Mouse (Mus musculus): ENCODE data around the gene Eno4. TPM values are rescaled to one million over a fixed set of nuclear protein-coding genes. Genes with fewer than 3 reads are reported as not detected.
A peak's percentile ranks its signal among the peaks of the same experiment; 100 is the strongest.

Eno4 gene
- polyA plus RNA-seq, 1 experiment from 2014 or later: 1.7 TPM

- 94% methylated on average over 8 of the region's 8 CpGs for WGBS
- H3K9me3 ChIP-seq (ENCODE audit: control insufficient read depth, low read length): no peaks in the 10 kb centered on the region
Measured at GRCm38 (mm10) chr19:58954779-58955178, 11.6 kb downstream of the Eno4 start.

DNA sequence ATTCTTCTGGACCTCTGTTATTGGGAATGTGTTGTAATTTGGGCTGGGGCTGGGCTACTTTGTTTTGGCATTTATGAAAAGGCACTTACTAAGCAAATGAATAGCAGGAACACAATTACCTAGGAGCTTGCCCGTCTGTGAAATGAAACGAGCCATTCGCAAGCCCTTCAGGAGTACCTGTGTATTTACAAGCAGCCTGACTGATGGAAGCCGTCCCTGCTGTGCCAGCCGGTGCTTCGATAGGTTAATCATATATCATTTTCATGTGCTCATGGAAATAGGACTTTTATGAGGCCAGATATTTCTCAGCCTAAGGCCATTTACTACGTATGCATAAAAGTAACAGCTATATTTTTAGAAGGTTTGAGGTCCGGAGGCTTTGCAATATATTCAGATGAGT, 19.8 kb downstream of the Eno4 start:
- Histone ChIP-seq H3K9me3 (ENCODE audit: control insufficient read depth, low read length) (no peaks in the 10 kb centered on the region), H3K4me1 (replicated peaks; ENCODE audit: control insufficient read depth, insufficient read depth, low read length) (0 out of 2 replicates have a peak, but pooled peaks cover 2% of the 10 kb centered on the region), H3K4me3 (replicated peaks; ENCODE audit: low read length) (no peak overlapping the region), H3K27me3 (replicated peaks; ENCODE audit: control insufficient read depth, insufficient read depth, low read length) (no peaks in the 10 kb centered on the region), H3K27ac (ENCODE audit: low read length) (no peak overlapping the region), H3K9ac (replicated peaks; ENCODE audit: low read depth, low read length) (no peak overlapping the region), H3K4me2 (ENCODE audit: low read length) (no peak overlapping the region), H3K36me3 (ENCODE audit: control insufficient read depth, insufficient read depth) (no peaks in the 10 kb centered on the region)
- ATAC-seq: no peak
- 46% methylated on average over 8 of the region's 8 CpGs for WGBS

More at GRCm38 (mm10) chr19:58954779-58955178, 11.6 kb downstream of the Eno4 start:
- H3K36me3 ChIP-seq (ENCODE audit: control insufficient read depth, insufficient read depth): no peaks in the 10 kb centered on the region
- H3K4me1 ChIP-seq (replicated peaks; ENCODE audit: control insufficient read depth, insufficient read depth, low read length): peaks cover 7% of the 10 kb centered on the region
- H3K27me3 ChIP-seq (replicated peaks; ENCODE audit: control insufficient read depth, insufficient read depth, low read length): no peaks in the 10 kb centered on the region; the same call in 1 of the 2 replicates
- no peak overlapping the region for H3K4me2 ChIP-seq (ENCODE audit: low read length)
- no peak overlapping the region for H3K27ac ChIP-seq (ENCODE audit: low read length)
- H3K9ac ChIP-seq (replicated peaks; ENCODE audit: low read depth, low read length): no peak overlapping the region
- H3K4me3 ChIP-seq (replicated peaks; ENCODE audit: low read length): no peak overlapping the region
- ATAC-seq: no peak

GRCm38 (mm10) chr19:58968731-58969506, 25.7 kb downstream of the Eno4 start:
- no peaks in the 10 kb centered on the region for H3K27me3 ChIP-seq (replicated peaks; ENCODE audit: control insufficient read depth, insufficient read depth, low read length)
- 0 out of 2 replicates have a peak, but pooled peaks cover 3% of the 10 kb centered on the region for H3K36me3 ChIP-seq (ENCODE audit: control insufficient read depth, insufficient read depth)
- no peaks in the 10 kb centered on the region for H3K9me3 ChIP-seq (ENCODE audit: control insufficient read depth, low read length)
- peak overlapping the region; percentile 3 for H3K27ac ChIP-seq (ENCODE audit: low read length)
- peak; percentile 84 for ATAC-seq
- WGBS: 7% methylated on average over 15 of the region's 15 CpGs
- H3K4me3 ChIP-seq (replicated peaks; ENCODE audit: low read length): no peak overlapping the region
- no peak overlapping the region for H3K4me2 ChIP-seq (ENCODE audit: low read length)
- peaks cover 9% of the 10 kb centered on the region; the same call in 1 of the 2 replicates for H3K4me1 ChIP-seq (replicated peaks; ENCODE audit: control insufficient read depth, insufficient read depth, low read length)
- no peak overlapping the region for H3K9ac ChIP-seq (replicated peaks; ENCODE audit: low read depth, low read length)

DNA sequence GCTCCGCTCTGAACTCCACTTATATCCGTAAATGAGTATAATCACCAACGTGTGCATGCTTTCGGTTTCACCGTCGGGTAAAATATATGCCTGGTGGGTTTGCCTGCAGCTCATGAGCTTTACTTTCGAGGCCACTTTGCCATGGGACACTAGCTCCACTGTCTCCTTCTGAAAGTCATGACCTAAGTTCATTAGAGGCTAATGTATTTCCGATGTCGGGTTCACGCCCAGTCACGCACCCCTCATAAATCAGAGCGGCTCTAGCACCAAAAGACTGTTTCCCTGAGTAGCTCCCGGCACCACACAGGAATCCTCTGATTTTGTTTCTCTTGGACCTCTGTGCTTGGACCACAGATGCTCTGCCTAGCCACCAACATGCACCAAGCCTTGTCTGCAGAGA, 27.6 kb downstream of the Eno4 start:
- Histone ChIP-seq H3K4me2 (ENCODE audit: low read length) (no peak overlapping the region), H3K27ac (ENCODE audit: low read length) (no peak overlapping the region), H3K9me3 (ENCODE audit: control insufficient read depth, low read length) (no peaks in the 10 kb centered on the region), H3K9ac (replicated peaks; ENCODE audit: low read depth, low read length) (no peak overlapping the region), H3K36me3 (ENCODE audit: control insufficient read depth, insufficient read depth) (0 out of 2 replicates have a peak, but pooled peaks cover 3% of the 10 kb centered on the region), H3K4me3 (replicated peaks; ENCODE audit: low read length) (no peak overlapping the region), H3K27me3 (replicated peaks; ENCODE audit: control insufficient read depth, insufficient read depth, low read length) (no peaks in the 10 kb centered on the region), H3K4me1 (replicated peaks; ENCODE audit: control insufficient read depth, insufficient read depth, low read length) (peaks cover 9% of the 10 kb centered on the region; the same call in 1 of the 2 replicates)
- ATAC-seq: no peak
- 92% methylated on average over 13 of the region's 13 CpGs for WGBS

- ATAC-seq: no peak
- Histone ChIP-seq H3K36me3 (ENCODE audit: control insufficient read depth, insufficient read depth) (0 out of 2 replicates have a peak, but pooled peaks cover 3% of the 10 kb centered on the region), H3K4me3 (replicated peaks; ENCODE audit: low read length) (no peak overlapping the region), H3K4me2 (ENCODE audit: low read length) (no peak overlapping the region), H3K4me1 (replicated peaks; ENCODE audit: control insufficient read depth, insufficient read depth, low read length) (peaks cover 8% of the 10 kb centered on the region), H3K9ac (replicated peaks; ENCODE audit: low read depth, low read length) (no peak overlapping the region), H3K27ac (ENCODE audit: low read length) (no peak overlapping the region), H3K9me3 (ENCODE audit: control insufficient read depth, low read length) (no peaks in the 10 kb centered on the region), H3K27me3 (replicated peaks; ENCODE audit: control insufficient read depth, insufficient read depth, low read length) (no peaks in the 10 kb centered on the region; the same call in 1 of the 2 replicates)
- 86% methylated on average over 8 of the region's 8 CpGs for WGBS
Measured at GRCm38 (mm10) chr19:58974126-58974525, 30.9 kb downstream of the Eno4 start.

DNA sequence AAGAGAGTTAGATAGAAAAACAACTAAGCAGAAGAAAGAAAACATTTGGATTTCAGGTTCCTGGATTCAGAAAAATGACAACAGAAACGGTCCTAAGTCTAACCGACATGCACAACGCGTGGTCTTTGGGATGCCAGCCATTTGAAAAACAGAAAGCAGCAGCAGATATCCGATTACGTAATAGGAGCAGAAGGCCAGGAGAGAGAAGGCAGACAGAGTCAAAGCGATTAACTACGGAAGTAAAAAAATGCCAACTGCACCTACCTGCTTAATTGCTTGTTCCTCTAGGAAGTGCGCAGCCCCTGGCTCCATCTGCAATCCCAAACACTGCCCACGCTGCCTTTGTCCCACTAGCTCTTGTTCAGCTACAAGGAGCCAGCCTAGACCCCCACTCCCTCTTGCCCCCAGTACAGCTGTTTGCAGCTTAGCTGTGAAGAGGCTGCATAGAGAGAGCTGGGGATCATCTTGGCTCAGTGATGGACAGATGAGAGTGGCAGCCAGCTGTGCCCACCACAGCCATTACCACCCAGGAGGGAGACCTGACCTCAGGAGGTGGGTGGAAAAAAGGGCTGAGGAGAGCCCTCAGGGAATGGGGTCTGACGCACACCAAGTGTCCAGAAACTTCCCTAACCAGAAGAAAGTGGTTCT, 32.1 kb downstream of the Eno4 start:
- Histone ChIP-seq H3K27ac (ENCODE audit: low read length) (no peak overlapping the region), H3K9ac (replicated peaks; ENCODE audit: low read depth, low read length) (no peak overlapping the region), H3K4me3 (replicated peaks; ENCODE audit: low read length) (no peak overlapping the region), H3K27me3 (replicated peaks; ENCODE audit: control insufficient read depth, insufficient read depth, low read length) (no peaks in the 10 kb centered on the region; the same call in 1 of the 2 replicates), H3K4me2 (ENCODE audit: low read length) (no peak overlapping the region), H3K36me3 (ENCODE audit: control insufficient read depth, insufficient read depth) (0 out of 2 replicates have a peak, but pooled peaks cover 3% of the 10 kb centered on the region), H3K9me3 (ENCODE audit: control insufficient read depth, low read length) (no peaks in the 10 kb centered on the region), H3K4me1 (replicated peaks; ENCODE audit: control insufficient read depth, insufficient read depth, low read length) (peaks cover 16% of the 10 kb centered on the region)
- ATAC-seq: no peak
- WGBS: 71% methylated on average over 11 of the region's 11 CpGs

- Histone ChIP-seq H3K27ac (ENCODE audit: low read length) (no peak overlapping the region), H3K4me2 (ENCODE audit: low read length) (peak overlapping the region; percentile 9; the same call in 1 of the 2 replicates), H3K36me3 (ENCODE audit: control insufficient read depth, insufficient read depth) (no peaks in the 10 kb centered on the region), H3K9me3 (ENCODE audit: control insufficient read depth, low read length) (no peaks in the 10 kb centered on the region), H3K9ac (replicated peaks; ENCODE audit: low read depth, low read length) (no peak overlapping the region), H3K4me3 (replicated peaks; ENCODE audit: low read length) (no peak overlapping the region), H3K4me1 (replicated peaks; ENCODE audit: control insufficient read depth, insufficient read depth, low read length) (peaks cover 20% of the 10 kb centered on the region), H3K27me3 (replicated peaks; ENCODE audit: control insufficient read depth, insufficient read depth, low read length) (peaks cover 2% of the 10 kb centered on the region)
- no peak for ATAC-seq
- 30% methylated on average over 11 of the region's 11 CpGs for WGBS
Measured at GRCm38 (mm10) chr19:58978401-58979171, 35.4 kb downstream of the Eno4 start.

GRCm38 (mm10) chr19:58979436-58980055, 36.3 kb downstream of the Eno4 start:
- Histone ChIP-seq H3K9me3 (ENCODE audit: control insufficient read depth, low read length) (no peaks in the 10 kb centered on the region), H3K4me1 (replicated peaks; ENCODE audit: control insufficient read depth, insufficient read depth, low read length) (peaks cover 20% of the 10 kb centered on the region), H3K9ac (replicated peaks; ENCODE audit: low read depth, low read length) (no peak overlapping the region), H3K4me3 (replicated peaks; ENCODE audit: low read length) (no peak overlapping the region), H3K27ac (ENCODE audit: low read length) (no peak overlapping the region), H3K36me3 (ENCODE audit: control insufficient read depth, insufficient read depth) (no peaks in the 10 kb centered on the region), H3K4me2 (ENCODE audit: low read length) (peak overlapping the region; percentile 36), H3K27me3 (replicated peaks; ENCODE audit: control insufficient read depth, insufficient read depth, low read length) (peaks cover 8% of the 10 kb centered on the region)
- 8% methylated on average over 13 of the region's 13 CpGs for WGBS
- no peak for ATAC-seq
